Mouse (Mus musculus) olfactory bulb, adult 2 months (tissue): ENCODE data around the gene Tjap1.

Experiments
- CTCF ChIP-seq: fragments of 200-500 bp; IDR thresholded peaks from 2 replicates; pipeline ENCODE4 v1.5.1; 2012; ENCODE audit warnings: low read depth, mild to moderate bottlenecking, low read length, moderate library complexity; ENCODE audit not compliant: insufficient read depth
- POLR2A ChIP-seq: fragments of 200-500 bp; IDR thresholded peaks from 2 replicates; pipeline ENCODE4 v1.6.1; 2012; ENCODE audit warnings: mild to moderate bottlenecking, low read depth, low read length, moderate library complexity; ENCODE audit not compliant: insufficient read depth

DNA sequence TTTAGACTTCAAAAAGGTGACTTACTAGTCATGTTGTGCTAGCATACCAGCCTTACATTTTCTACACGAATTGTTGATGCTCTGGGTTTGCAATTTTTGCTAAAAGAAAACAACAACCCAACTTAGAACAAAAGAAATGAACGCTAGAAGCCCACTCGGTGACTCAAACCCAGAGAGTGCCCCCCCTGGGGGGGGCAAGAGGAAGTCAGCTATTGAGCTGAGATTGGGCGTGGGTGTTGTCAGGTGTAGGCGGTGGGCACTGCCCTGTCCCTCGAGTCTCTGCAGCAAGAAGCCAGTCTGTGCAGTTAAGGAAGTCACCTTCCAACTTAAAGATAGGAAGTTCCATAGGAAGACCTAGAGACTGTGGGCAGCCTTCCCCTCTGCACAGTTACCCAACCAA lies 13.8 kb upstream of the Tjap1 start:
- TF ChIP-seq POLR2A (no peak), CTCF (no peak)
